Mouse (Mus musculus): ENCODE results near the gene Kcnv2.

DNA sequence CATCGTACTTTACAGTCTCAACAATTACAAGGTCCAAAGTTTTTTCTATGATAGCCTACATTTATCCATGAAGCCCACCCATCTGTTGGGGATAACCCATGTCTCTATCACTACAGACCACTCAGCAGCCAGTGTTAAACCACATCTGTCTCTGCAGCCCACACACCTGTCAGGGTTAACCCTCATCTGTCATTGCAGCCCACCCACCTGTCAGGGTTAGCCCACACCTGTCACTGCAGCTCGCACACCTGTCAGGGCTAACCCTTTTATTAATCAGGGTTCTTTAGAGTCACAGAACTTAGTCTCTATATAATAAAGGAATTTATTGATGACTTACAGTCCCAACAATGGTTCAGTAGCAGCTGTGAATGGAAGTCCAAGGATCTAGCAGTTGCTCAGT, 43.2 kb upstream of the Kcnv2 start:
- no peak for TF ChIP-seq POLR2A (IDR thresholded peaks at IDR 0.05; ENCODE audit: control insufficient read depth in 1 of 2, insufficient read depth in 1 of 2, low read depth in 1 of 2, low read length in 2 of 2, poor library complexity in 1 of 2)
- TF ChIP-seq POLR2AphosphoS5 (IDR thresholded peaks at IDR 0.05; ENCODE audit: borderline replicate concordance, low read depth, low read length) = no peak
- TF ChIP-seq CTCF (IDR thresholded peaks at IDR 0.05 in 2 of 3, conservative IDR thresholded peaks at IDR 0.05 in 1 of 3; ENCODE audit: control insufficient read depth in 1 of 3, insufficient read depth in 1 of 3, low read depth in 2 of 3, low read length in 3 of 3, poor library complexity in 1 of 3, severe bottlenecking in 1 of 3) = no peak
- TF ChIP-seq POLR2AphosphoS2 (IDR thresholded peaks at IDR 0.05; ENCODE audit: low read length) = no peak
